Mouse (Mus musculus): Measurements from ENCODE around the gene Tbx4. TPM values are rescaled to one million over a fixed set of nuclear protein-coding genes. Genes with fewer than 3 reads are reported as not detected.

Tbx4 gene
- total and polyA plus RNA-seq, 3 experiments, result 0.12 to 0.64 TPM; not detected in 1

GRCm38 (mm10) chr11:85956950-85957778 is 70.9 kb downstream of the Tbx4 start (continued):
- TF ChIP-seq ELF1 (IDR thresholded peaks at IDR 0.05; ENCODE audit: low read depth, low read length) (no peak), ZKSCAN1 (IDR thresholded peaks at IDR 0.05; ENCODE audit: low read depth, low read length) (no peak), POLR2A (IDR thresholded peaks at IDR 0.05; ENCODE audit: control insufficient read depth in 1 of 2, insufficient read depth in 1 of 2, low read depth in 1 of 2, low read length in 2 of 2, poor library complexity in 1 of 2) (peak in 1 of 2 experiments; percentile 51; a peak in 2 of 4 replicates), TAL1 (IDR thresholded peaks at IDR 0.05; ENCODE audit: low read length) (peak; percentile 70), TCF12 (IDR thresholded peaks at IDR 0.05; ENCODE audit: low read depth, low read length) (peak; percentile 94), MAX (IDR thresholded peaks at IDR 0.05; ENCODE audit: low read length) (peak; percentile 65), UBTF (IDR thresholded peaks at IDR 0.05; ENCODE audit: borderline replicate concordance, insufficient read depth, low read depth, low read length) (no peak), ZC3H11A (IDR thresholded peaks at IDR 0.05; ENCODE audit: low read depth, low read length) (no peak; the same call in 1 of the 2 replicates)

DNA sequence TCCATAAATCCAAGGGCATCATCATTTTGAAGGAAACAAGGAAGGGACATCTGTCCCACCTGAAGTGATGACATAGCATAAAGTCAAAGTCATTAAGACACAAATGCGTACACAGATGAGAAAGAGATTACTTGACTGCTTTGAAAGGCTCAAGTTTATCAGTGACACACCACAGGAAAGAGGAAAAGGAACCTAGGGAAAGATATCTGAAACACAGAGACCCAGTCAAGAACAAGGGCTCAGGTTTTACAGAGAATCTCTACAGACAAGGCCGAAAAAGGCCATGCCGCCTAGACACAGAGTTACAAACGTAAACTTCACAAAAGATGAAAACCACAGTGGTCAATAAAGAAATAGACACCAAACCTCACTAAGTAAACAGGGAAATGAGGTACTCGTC is 73.6 kb downstream of the Tbx4 start:
- peak overlapping the region; percentile 99 for H3K27ac ChIP-seq (ENCODE audit: control insufficient read depth, low read depth, low read length)
- DNase-seq (ENCODE audit: low read depth, low spot score), result peak; percentile 88
- peaks cover 46 to 58% of the 10 kb centered on the region in 2 experiments for H3K4me1 ChIP-seq (ENCODE audit: control insufficient read depth in 1 of 2, insufficient read depth in 2 of 2, low read length in 2 of 2)
- H3K9me3 ChIP-seq (replicated peaks; ENCODE audit: insufficient read depth, low read length), result no peaks in the 10 kb centered on the region
- H3K9ac ChIP-seq (ENCODE audit: control insufficient read depth, low read depth, low read length, poor library complexity, severe bottlenecking), result peak overlapping the region; percentile 60
- H3K36me3 ChIP-seq (ENCODE audit: control insufficient read depth in 1 of 2, insufficient read depth in 2 of 2, low read length in 2 of 2), result peaks cover 0 to 60% of the 10 kb centered on the region in 2 experiments; a peak in 2 of 4 replicates
- H3K27me3 ChIP-seq (ENCODE audit: control insufficient read depth in 1 of 2, insufficient read depth in 2 of 2, low read length in 2 of 2), result no peaks in the 10 kb centered on the region
- no peaks in the 10 kb centered on the region for H3K79me2 ChIP-seq (ENCODE audit: control insufficient read depth, insufficient read depth, low read length, poor library complexity)
- peak overlapping the region; percentile 4 to 20 for H3K4me3 ChIP-seq (ENCODE audit: control insufficient read depth in 1 of 2, insufficient read depth in 1 of 2, low read depth in 2 of 2, low read length in 2 of 2)
- TF ChIP-seq RCOR1 (IDR thresholded peaks at IDR 0.05; ENCODE audit: low read depth, low read length) (peak; percentile 91), UBTF (IDR thresholded peaks at IDR 0.05; ENCODE audit: borderline replicate concordance, insufficient read depth, low read depth, low read length) (no peak), POLR2AphosphoS2 (IDR thresholded peaks at IDR 0.05; ENCODE audit: low read length) (peak; percentile 72), SIN3A (IDR thresholded peaks at IDR 0.05; ENCODE audit: low read length) (peak; percentile 86), ZMIZ1 (IDR thresholded peaks at IDR 0.05; ENCODE audit: low read depth, low read length) (peak; percentile 86), TAL1 (IDR thresholded peaks at IDR 0.05; ENCODE audit: low read length) (peak; percentile 35; the same call in 1 of the 2 replicates), ZKSCAN1 (IDR thresholded peaks at IDR 0.05; ENCODE audit: low read depth, low read length) (no peak), RAD21 (IDR thresholded peaks at IDR 0.05; ENCODE audit: low read depth, low read length) (no peak), MEF2A (IDR thresholded peaks at IDR 0.05; ENCODE audit: extremely low read depth, insufficient replicate concordance, low read depth, low read length, poor library complexity, severe bottlenecking) (no peak), SMC3 (IDR thresholded peaks at IDR 0.05; ENCODE audit: low read depth, low read length) (no peak), JUND (IDR thresholded peaks at IDR 0.05; ENCODE audit: low read depth, low read length) (peak; percentile 75; the same call in 1 of the 2 replicates), EP300 (IDR thresholded peaks at IDR 0.05; ENCODE audit: low read depth in 1 of 2, low read length in 2 of 2) (peak; percentile 96 to 98), ZC3H11A (IDR thresholded peaks at IDR 0.05; ENCODE audit: low read depth, low read length) (no peak), GABPA (IDR thresholded peaks at IDR 0.05; ENCODE audit: low read depth, low read length) (no peak), USF1 (IDR thresholded peaks at IDR 0.05; ENCODE audit: low read depth, low read length) (no peak), ELF1 (IDR thresholded peaks at IDR 0.05; ENCODE audit: low read depth, low read length) (no peak), MXI1 (IDR thresholded peaks at IDR 0.05; ENCODE audit: low read depth, low read length) (peak; percentile 60; the same call in 1 of the 2 replicates), NELFE (IDR thresholded peaks at IDR 0.05; ENCODE audit: low read depth, low read length) (peak; percentile 64), CHD1 (IDR thresholded peaks at IDR 0.05; ENCODE audit: low read depth, low read length) (0 out of 2 replicates have a peak, but pooled peaks have one; percentile 1), CHD2 (IDR thresholded peaks at IDR 0.05; ENCODE audit: low read length) (peak; percentile 15; the same call in 1 of the 2 replicates), MYB (IDR thresholded peaks at IDR 0.05; ENCODE audit: low read depth, low read length) (peak; percentile 66), TBP (IDR thresholded peaks at IDR 0.05; ENCODE audit: low read depth, low read length) (no peak; the same call in 1 of the 2 replicates), MAX (IDR thresholded peaks at IDR 0.05; ENCODE audit: low read length) (no peak; the same call in 1 of the 2 replicates), MYC (IDR thresholded peaks at IDR 0.05; ENCODE audit: low read depth, low read length) (peak; percentile 79), HCFC1 (IDR thresholded peaks at IDR 0.05; ENCODE audit: low read depth, low read length) (peak; percentile 35; the same call in 1 of the 2 replicates), ZNF384 (IDR thresholded peaks at IDR 0.05; ENCODE audit: low read depth, low read length) (0 out of 2 replicates have a peak, but pooled peaks have one; percentile 1), MAFK (IDR thresholded peaks at IDR 0.05; ENCODE audit: borderline replicate concordance, low read depth, low read length) (peak; percentile 97), TCF12 (IDR thresholded peaks at IDR 0.05; ENCODE audit: low read depth, low read length) (peak; percentile 92), BHLHE40 (IDR thresholded peaks at IDR 0.05; ENCODE audit: borderline replicate concordance, low read depth, low read length) (no peak), E2F4 (IDR thresholded peaks at IDR 0.05; ENCODE audit: borderline replicate concordance, low read depth, low read length) (no peak), CTCF (IDR thresholded peaks at IDR 0.05 in 2 of 3, conservative IDR thresholded peaks at IDR 0.05 in 1 of 3; ENCODE audit: control insufficient read depth in 1 of 3, insufficient read depth in 1 of 3, low read depth in 2 of 3, low read length in 3 of 3, poor library complexity in 1 of 3, severe bottlenecking in 1 of 3) (no peak)

Measured in MEL (cell line).